Mouse (Mus musculus): Measurements from ENCODE around the gene Rad51b. TPM values are rescaled to one million over a fixed set of nuclear protein-coding genes. Genes with fewer than 3 reads are reported as not detected.

The Rad51b gene
- polyA plus RNA-seq, 1 experiment from 2014 or later = 3.9 TPM

- H3K27ac ChIP-seq = peak overlapping the region; percentile 83
- no peaks in the 10 kb centered on the region for H3K27me3 ChIP-seq (ENCODE audit: insufficient read depth, low read length)
- H3K4me3 ChIP-seq (replicated peaks; ENCODE audit: low read depth, low read length) = no peak overlapping the region
- H3K9me3 ChIP-seq (replicated peaks; ENCODE audit: low read length) = no peaks in the 10 kb centered on the region
- peaks cover 22% of the 10 kb centered on the region for H3K4me1 ChIP-seq (replicated peaks; ENCODE audit: insufficient read depth, low read length)
- no peak for TF ChIP-seq CTCF (IDR thresholded peaks at IDR 0.05; ENCODE audit: low read depth)
- DNase-seq (ENCODE audit: low spot score) (peak; percentile 82), ATAC-seq (replicated peaks; ENCODE audit: low FRiP score, low read depth) (peak; percentile 36; the same call in 1 of the 2 replicates)
- H3K36me3 ChIP-seq (ENCODE audit: insufficient read depth, low read length) = no peaks in the 10 kb centered on the region
- peak overlapping the region; percentile 4; the same call in 1 of the 2 replicates for H3K4me2 ChIP-seq (ENCODE audit: low read length)
- no peak overlapping the region for H3K9ac ChIP-seq (ENCODE audit: low read depth, low read length)
- WGBS = 25% methylated on average over 11 of the region's 11 CpGs
Observed at GRCm38 (mm10) chr12:79674846-79675439, 377.9 kb downstream of the Rad51b start.

- Histone ChIP-seq H3K27me3 (ENCODE audit: insufficient read depth, low read length) (no peaks in the 10 kb centered on the region), H3K4me2 (ENCODE audit: low read length) (peak overlapping the region; percentile 4; the same call in 1 of the 2 replicates), H3K4me3 (replicated peaks; ENCODE audit: low read depth, low read length) (no peak overlapping the region), H3K36me3 (ENCODE audit: insufficient read depth, low read length) (no peaks in the 10 kb centered on the region), H3K9ac (ENCODE audit: low read depth, low read length) (no peak overlapping the region), H3K27ac (peak overlapping the region; percentile 83), H3K9me3 (replicated peaks; ENCODE audit: low read length) (no peaks in the 10 kb centered on the region), H3K4me1 (replicated peaks; ENCODE audit: insufficient read depth, low read length) (peaks cover 26% of the 10 kb centered on the region)
- ATAC-seq (replicated peaks; ENCODE audit: low FRiP score, low read depth) (peak; percentile 69; the same call in 1 of the 2 replicates), DNase-seq (ENCODE audit: low spot score) (peak; percentile 93)
- TF ChIP-seq CTCF (IDR thresholded peaks at IDR 0.05; ENCODE audit: low read depth) = no peak
- 29% methylated on average over 13 of the region's 13 CpGs for WGBS
Observed at GRCm38 (mm10) chr12:79675440-79676176, 378.5 kb downstream of the Rad51b start.

DNA sequence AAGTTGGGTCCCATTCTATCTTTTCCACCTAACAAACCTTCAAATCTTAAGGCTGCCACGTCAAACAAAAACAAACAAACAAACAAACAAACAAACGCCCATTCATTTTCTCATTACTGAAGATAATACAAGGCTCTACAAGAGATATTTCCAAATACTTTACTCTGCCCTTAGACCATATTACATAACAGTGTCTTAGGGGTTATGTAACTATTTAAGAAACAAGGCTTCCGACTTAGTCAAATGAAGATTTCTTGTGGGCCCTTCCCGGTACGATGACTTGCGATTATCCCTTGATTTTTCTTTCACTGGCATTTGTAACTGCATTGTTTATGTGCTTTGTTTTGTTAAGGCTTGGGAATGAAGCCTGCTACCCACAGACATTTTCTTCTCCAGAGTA lies 379.2 kb downstream of the Rad51b start:
- Histone ChIP-seq H3K4me3 (replicated peaks; ENCODE audit: low read depth, low read length) (no peak overlapping the region), H3K9me3 (replicated peaks; ENCODE audit: low read length) (no peaks in the 10 kb centered on the region), H3K4me2 (ENCODE audit: low read length) (no peak overlapping the region), H3K4me1 (replicated peaks; ENCODE audit: insufficient read depth, low read length) (peaks cover 26% of the 10 kb centered on the region), H3K36me3 (ENCODE audit: insufficient read depth, low read length) (no peaks in the 10 kb centered on the region), H3K9ac (ENCODE audit: low read depth, low read length) (no peak overlapping the region), H3K27ac (peak overlapping the region; percentile 83), H3K27me3 (ENCODE audit: insufficient read depth, low read length) (no peaks in the 10 kb centered on the region)
- WGBS = 73% methylated on average over 6 of the region's 6 CpGs
- no peak for TF ChIP-seq CTCF (IDR thresholded peaks at IDR 0.05; ENCODE audit: low read depth)
- no peak for ATAC-seq (replicated peaks; ENCODE audit: low FRiP score, low read depth)
- DNase-seq (ENCODE audit: low spot score) = no peak

DNA sequence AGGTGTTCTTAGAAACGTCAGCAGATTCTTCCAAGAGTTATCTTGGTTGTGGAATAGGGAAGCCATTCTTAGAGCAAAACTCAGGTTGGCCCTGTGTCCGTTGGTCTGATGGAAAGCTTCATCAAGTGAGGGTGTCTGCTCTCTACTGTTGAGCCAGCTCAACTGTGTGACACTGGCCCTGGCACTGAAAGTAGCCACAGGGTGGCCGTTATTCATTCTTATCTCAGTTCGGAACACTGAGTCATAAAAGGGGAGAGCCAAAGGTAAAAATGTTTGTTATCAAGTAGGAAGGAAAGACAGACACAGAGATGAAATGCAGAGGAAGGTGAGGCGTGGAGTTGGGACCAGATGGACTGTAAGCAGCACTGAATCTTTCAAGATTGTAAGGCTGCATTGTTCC lies 379.8 kb downstream of the Rad51b start:
- Histone ChIP-seq H3K4me3 (replicated peaks; ENCODE audit: low read depth, low read length) (no peak overlapping the region), H3K4me1 (replicated peaks; ENCODE audit: insufficient read depth, low read length) (peaks cover 26% of the 10 kb centered on the region), H3K36me3 (ENCODE audit: insufficient read depth, low read length) (no peaks in the 10 kb centered on the region), H3K9ac (ENCODE audit: low read depth, low read length) (no peak overlapping the region), H3K4me2 (ENCODE audit: low read length) (no peak overlapping the region), H3K27me3 (ENCODE audit: insufficient read depth, low read length) (no peaks in the 10 kb centered on the region), H3K9me3 (replicated peaks; ENCODE audit: low read length) (no peaks in the 10 kb centered on the region), H3K27ac (0 out of 2 replicates have a peak overlapping the region, but pooled peaks have one; percentile 83)
- no peak for DNase-seq (ENCODE audit: low spot score)
- WGBS = 68% methylated on average over 5 of the region's 5 CpGs
- no peak for TF ChIP-seq CTCF (IDR thresholded peaks at IDR 0.05; ENCODE audit: low read depth)
- no peak for ATAC-seq (replicated peaks; ENCODE audit: low FRiP score, low read depth)

DNA sequence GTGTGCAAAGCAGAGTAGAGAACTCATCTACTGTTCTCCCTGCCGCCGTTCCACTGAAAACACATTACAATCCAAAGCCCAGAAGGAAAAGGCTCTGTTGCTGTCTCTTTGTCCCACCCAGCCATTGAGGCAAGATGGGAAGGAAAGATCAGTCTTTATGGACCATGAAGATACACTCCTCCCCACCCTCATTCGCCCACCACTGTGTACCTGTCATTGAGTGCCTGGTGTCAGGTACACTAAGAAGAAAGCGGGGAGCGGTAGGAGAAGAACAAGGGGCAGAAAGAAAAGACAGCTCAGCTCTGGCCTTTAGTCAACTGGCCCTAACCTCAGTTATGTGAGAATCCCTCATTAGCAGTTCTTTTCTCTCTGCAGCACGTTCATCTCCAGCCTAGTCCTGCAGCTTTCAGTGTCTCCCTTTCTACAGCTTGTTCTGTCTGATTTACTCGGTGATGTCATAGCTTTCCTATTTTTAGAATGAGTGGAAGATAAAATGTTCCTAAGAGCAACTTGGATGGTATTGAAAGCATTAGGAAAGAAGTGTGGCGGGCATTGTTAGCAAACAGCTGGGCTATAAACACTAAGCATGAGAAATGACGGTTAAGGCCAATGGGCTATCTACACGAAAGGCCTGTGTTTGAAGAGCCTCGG lies 382.3 kb downstream of the Rad51b start:
- ATAC-seq (replicated peaks; ENCODE audit: low FRiP score, low read depth) (no peak), DNase-seq (ENCODE audit: low spot score) (peak; percentile 70)
- no peak overlapping the region for H3K9ac ChIP-seq (ENCODE audit: low read depth, low read length)
- H3K36me3 ChIP-seq (ENCODE audit: insufficient read depth, low read length) = no peaks in the 10 kb centered on the region
- H3K4me1 ChIP-seq (replicated peaks; ENCODE audit: insufficient read depth, low read length) = peaks cover 31% of the 10 kb centered on the region
- 59% methylated on average over 11 of the region's 11 CpGs for WGBS
- H3K4me2 ChIP-seq (ENCODE audit: low read length) = no peak overlapping the region
- no peak overlapping the region for H3K4me3 ChIP-seq (replicated peaks; ENCODE audit: low read depth, low read length)
- TF ChIP-seq CTCF (IDR thresholded peaks at IDR 0.05; ENCODE audit: low read depth) = no peak
- H3K27ac ChIP-seq = peak overlapping the region; percentile 44; the same call in 1 of the 2 replicates
- H3K9me3 ChIP-seq (replicated peaks; ENCODE audit: low read length) = no peaks in the 10 kb centered on the region
- no peaks in the 10 kb centered on the region for H3K27me3 ChIP-seq (ENCODE audit: insufficient read depth, low read length)

- no peak overlapping the region for H3K4me3 ChIP-seq (replicated peaks; ENCODE audit: low read depth, low read length)
- WGBS = 60% methylated on average over 9 of the region's 9 CpGs
- H3K4me2 ChIP-seq (ENCODE audit: low read length) = no peak overlapping the region
- no peaks in the 10 kb centered on the region for H3K9me3 ChIP-seq (replicated peaks; ENCODE audit: low read length)
- H3K27ac ChIP-seq = peak overlapping the region; percentile 44
- H3K27me3 ChIP-seq (ENCODE audit: insufficient read depth, low read length) = no peaks in the 10 kb centered on the region
- DNase-seq (ENCODE audit: low spot score) (no peak), ATAC-seq (replicated peaks; ENCODE audit: low FRiP score, low read depth) (no peak)
- peaks cover 26% of the 10 kb centered on the region for H3K4me1 ChIP-seq (replicated peaks; ENCODE audit: insufficient read depth, low read length)
- no peaks in the 10 kb centered on the region for H3K36me3 ChIP-seq (ENCODE audit: insufficient read depth, low read length)
- H3K9ac ChIP-seq (ENCODE audit: low read depth, low read length) = no peak overlapping the region
- TF ChIP-seq CTCF (IDR thresholded peaks at IDR 0.05; ENCODE audit: low read depth) = no peak
Observed at GRCm38 (mm10) chr12:79679941-79680697, 383.0 kb downstream of the Rad51b start.

Data from kidney, postnatal 0 days (tissue).